Mouse (Mus musculus) CD4-positive, CD25-positive, alpha-beta regulatory T cell (primary cell): Measurements from ENCODE around the gene Spin1. TPM values are rescaled to one million over a fixed set of nuclear protein-coding genes. Genes with fewer than 3 reads are reported as not detected.

Experiments used
- polyA plus RNA-seq: library from polyadenylated mRNA; unstranded; fragments of 100-300 nt; shearing (Covaris generic); gene quantifications from one replicate; pipeline ENCODE4 v1.2.1, GENCODE M21; 2017

The Spin1 gene
- 52.6 TPM for polyA plus RNA-seq

DNA sequence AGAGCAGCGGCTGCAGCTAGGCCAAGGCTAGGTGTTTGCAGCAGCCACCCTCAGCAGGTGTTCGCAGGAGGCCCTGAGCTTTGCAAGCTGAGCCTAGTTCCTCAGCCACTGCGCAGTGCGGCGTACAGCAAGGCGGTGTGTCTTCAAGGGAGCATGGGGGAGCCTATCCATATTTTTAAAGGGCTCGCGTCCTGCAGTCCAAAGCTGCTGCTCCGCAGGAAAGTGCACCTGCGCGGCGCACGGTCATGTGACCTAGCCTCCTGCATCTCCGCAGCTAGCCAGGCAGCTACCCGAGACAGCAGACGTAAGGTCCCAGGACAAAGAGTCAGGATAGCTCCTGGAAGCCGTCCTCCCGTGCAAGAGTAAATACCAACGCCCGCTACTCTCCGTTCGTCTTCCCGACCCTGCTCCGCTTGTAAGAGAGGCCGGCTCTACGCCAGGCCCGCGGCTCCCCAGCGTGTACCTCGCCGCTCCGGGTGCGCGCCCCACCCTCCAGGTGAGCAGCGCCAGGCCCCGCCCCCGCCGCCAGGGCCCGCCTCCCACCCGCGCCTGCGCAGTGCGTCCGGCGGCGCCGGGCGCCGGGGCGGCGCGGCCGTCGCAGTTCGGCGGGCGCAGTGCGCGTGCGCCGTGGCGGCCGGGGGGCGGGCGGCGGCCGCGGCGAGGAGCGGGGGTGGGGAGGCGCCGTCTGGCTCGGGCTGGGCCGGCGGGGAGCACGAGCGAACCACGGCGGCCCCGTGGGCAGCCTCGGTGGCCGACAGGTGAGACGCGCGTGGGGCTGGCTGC lies at the start of gene Spin1:
Gene Spin1 (plus strand): TSS at position 648 of the 783 bp plus-strand sequence.

GRCm38 (mm10) chr13:51170691-51171680 lies 70.3 kb downstream of the Spin1 start, which contains the start of gene Nxnl2:
TSS of gene Nxnl2 (plus strand) at chr13:51171022.

Other genes starting within 250 kb of the Spin1 start
- 0.81 TPM for gene Nxnl2, start 70.1 kb downstream of the Spin1 start, polyA plus RNA-seq